Mouse (Mus musculus): ENCODE results near the gene Cdkal1.

DNA sequence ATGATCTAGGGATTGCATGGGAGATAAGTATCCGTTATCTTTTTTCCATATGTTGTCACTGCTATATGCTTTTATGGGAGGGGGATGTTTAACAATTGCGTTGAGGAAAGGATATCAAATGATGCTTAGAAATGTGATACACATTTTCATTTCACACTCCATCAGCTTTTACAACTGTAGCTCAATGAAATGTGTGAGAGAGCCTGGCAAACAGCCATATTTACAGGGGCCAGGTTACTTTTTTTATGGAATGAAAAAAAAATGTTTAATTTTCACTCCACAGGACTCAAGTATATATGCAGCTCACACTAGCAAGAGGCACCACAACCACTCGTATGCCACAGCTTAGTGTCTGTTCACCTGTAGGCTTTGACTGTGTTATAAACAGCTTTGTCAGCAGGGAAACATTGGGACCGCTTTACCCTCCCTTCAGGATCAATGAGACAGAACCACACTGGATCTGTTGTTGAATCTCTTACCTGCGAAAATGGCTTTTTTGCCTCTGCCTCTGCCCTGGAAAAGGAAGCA, 501.5 kb downstream of the Cdkal1 start:
- TF ChIP-seq POLR2A (IDR thresholded peaks at IDR 0.05; ENCODE audit: borderline replicate concordance, control insufficient read depth, low read depth, low read length): no peak
- TF ChIP-seq CTCF (IDR thresholded peaks at IDR 0.05; ENCODE audit: control insufficient read depth, insufficient read depth, low read length): no peak
